Mouse (Mus musculus) intestine, postnatal 0 days (tissue): ENCODE measurements around the gene Usp50. TPM values are rescaled to one million over a fixed set of nuclear protein-coding genes. Genes with fewer than 3 reads are reported as not detected.

ENCODE experiments used
- ATAC-seq: fragments of 200-750 bp; cut with Nextera tagmentation; 2 replicates; pipeline ENCODE4 v1.8.0; 2017; ENCODE audit warnings: mild to moderate bottlenecking, moderate TSS enrichment, moderate library complexity
- H3K27ac ChIP-seq: fragments of 300-500 bp; sonication (generic); 2 replicates; pipeline ENCODE4 v1.5.1; 2014; ENCODE audit warnings: mild to moderate bottlenecking, low read depth, low read length, moderate library complexity
- H3K27me3 ChIP-seq: fragments of 300-500 bp; sonication (generic); replicated peaks from 2 replicates; pipeline ENCODE4 v1.6.1; 2014; ENCODE audit warnings: low read length, mixed read lengths; ENCODE audit not compliant: control insufficient read depth, insufficient read depth
- H3K36me3 ChIP-seq: fragments of 300-500 bp; sonication (generic); 2 replicates; pipeline ENCODE4 v1.6.1; 2014; ENCODE audit warnings: mild to moderate bottlenecking, moderate library complexity; ENCODE audit not compliant: control insufficient read depth, insufficient read depth
- H3K4me1 ChIP-seq: fragments of 300-500 bp; sonication (generic); replicated peaks from 2 replicates; pipeline ENCODE4 v1.6.1; 2014; ENCODE audit warnings: antibody characterized with exemption, low read length, mixed read lengths; ENCODE audit not compliant: control insufficient read depth, insufficient read depth
- H3K4me2 ChIP-seq: fragments of 300-500 bp; sonication (generic); replicated peaks from 2 replicates; pipeline ENCODE4 v1.6.1; 2014; ENCODE audit warnings: low read depth, mild to moderate bottlenecking, moderate library complexity
- H3K4me3 ChIP-seq: fragments of 300-500 bp; sonication (generic); 2 replicates; pipeline ENCODE4 v1.5.1; 2014; ENCODE audit warnings: low read depth, low read length
- H3K9ac ChIP-seq: fragments of 300-500 bp; sonication (generic); 2 replicates; pipeline ENCODE4 v1.6.1; 2014; ENCODE audit warnings: mild to moderate bottlenecking, low read depth, low read length
- H3K9me3 ChIP-seq: fragments of 300-500 bp; sonication (generic); 2 replicates; pipeline ENCODE4 v1.6.1; 2016; ENCODE audit warnings: mixed run types; ENCODE audit not compliant: control insufficient read depth
- CTCF ChIP-seq: sonication (generic); IDR thresholded peaks from 2 replicates; pipeline ENCODE4 v1.5.1; 2016; ENCODE audit warnings: low read depth, mild to moderate bottlenecking, control low read depth, antibody characterized with exemption, moderate library complexity
- WGBS: fragments of 180-500 bp; shearing (Covaris S2); extraction: QIAGEN DNeasy Blood & Tissue Kit; methylation state at CpG from one replicate; pipeline ENCODE4 v1.1.7; 2014; 5-methylcytosine and 5-hydroxymethylcytosine counted together
- polyA plus RNA-seq: library from polyadenylated mRNA; unstranded; fragments of >200 nt; fragmentation: Nextera tagmentation; extraction: Ambion mirVana; gene quantifications from 2 replicates; pipeline ENCODE4 v1.2.1, GENCODE M21; 2015

Usp50 gene
- polyA plus RNA-seq, 1 experiment from 2014 or later, result 2.0 TPM

DNA sequence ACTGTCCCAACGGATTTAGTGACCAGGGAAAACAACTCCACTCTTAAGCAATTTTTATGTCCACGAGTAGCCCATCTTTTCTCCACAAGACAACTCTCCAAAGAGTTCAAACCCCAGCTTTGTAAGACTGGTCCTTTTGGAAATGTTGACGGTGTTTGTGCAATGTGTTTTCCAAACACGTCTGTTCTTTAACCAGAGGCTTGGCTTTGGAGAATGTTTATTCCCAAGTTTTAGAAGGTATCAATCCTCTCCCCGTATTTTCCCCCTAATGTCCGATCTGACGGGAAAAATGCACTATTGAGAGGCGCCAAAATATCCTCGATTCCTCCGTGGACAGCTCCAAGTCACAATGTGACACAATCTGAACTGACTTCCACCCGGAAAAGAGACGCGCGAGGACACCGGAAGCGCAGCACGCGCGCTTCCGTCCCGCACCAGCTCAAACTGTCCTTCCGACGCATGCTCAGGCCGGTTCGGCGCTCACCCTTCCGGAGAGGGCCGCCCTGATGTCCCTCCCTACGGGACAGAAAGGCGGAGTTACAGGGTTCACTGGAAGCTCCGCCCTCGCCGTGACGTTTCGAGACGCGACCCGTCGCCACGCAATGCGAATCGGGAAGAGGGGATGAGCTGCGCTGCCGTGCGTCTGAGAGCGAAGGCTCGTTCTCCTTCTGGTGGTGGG is 76.4 kb downstream of the Usp50 start, which contains the start of gene Usp8:
Usp8 (plus strand) TSS at position 570 of the 679 bp plus-strand sequence.
- H3K36me3 ChIP-seq, result no peaks in the 10 kb centered on the region
- no peak for TF ChIP-seq CTCF
- WGBS, result 2% methylated on average over 47 of the region's 47 CpGs
- ATAC-seq, result peak; percentile 100
- H3K9me3 ChIP-seq, result no peaks in the 10 kb centered on the region
- peak within 1 kb of the TSS; percentile 70 for H3K27ac ChIP-seq
- H3K9ac ChIP-seq, result peak within 1 kb of the TSS; percentile 79
- H3K4me2 ChIP-seq, result peak within 1 kb of the TSS; percentile 66
- H3K27me3 ChIP-seq, result no peaks in the 10 kb centered on the region
- H3K4me1 ChIP-seq, result peaks cover 3% of the 10 kb centered on the region; the same call in 1 of the 2 replicates
- H3K4me3 ChIP-seq, result peak within 1 kb of the TSS; percentile 82

DNA sequence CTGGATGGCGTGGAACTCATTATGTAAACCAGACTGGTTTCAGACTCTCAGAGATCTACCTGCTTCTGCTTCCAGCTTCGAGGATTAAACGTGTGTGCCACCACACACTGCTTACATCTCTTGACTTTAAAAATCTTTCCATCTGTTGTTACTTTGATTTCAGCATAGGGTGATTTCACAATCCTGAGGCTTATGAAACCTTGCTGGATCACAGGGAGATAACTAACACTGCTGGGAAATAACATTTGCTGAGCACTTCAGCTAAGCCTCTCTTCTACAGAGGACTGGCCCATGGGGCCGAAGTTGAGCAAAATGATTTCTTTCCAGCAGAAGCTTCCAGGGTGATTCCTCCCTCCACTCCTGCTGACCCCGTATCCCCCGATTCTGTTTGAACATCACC is 88.0 kb downstream of the Usp50 start:
- Histone ChIP-seq H3K36me3 (no peaks in the 10 kb centered on the region), H3K4me1 (no peaks in the 10 kb centered on the region), H3K4me3 (no peak overlapping the region), H3K27me3 (no peaks in the 10 kb centered on the region), H3K9me3 (no peaks in the 10 kb centered on the region), H3K9ac (no peak overlapping the region), H3K4me2 (no peak overlapping the region), H3K27ac (no peak overlapping the region)
- ATAC-seq, result no peak
- 83% methylated on average over 6 of the region's 6 CpGs for WGBS
- no peak for TF ChIP-seq CTCF

DNA sequence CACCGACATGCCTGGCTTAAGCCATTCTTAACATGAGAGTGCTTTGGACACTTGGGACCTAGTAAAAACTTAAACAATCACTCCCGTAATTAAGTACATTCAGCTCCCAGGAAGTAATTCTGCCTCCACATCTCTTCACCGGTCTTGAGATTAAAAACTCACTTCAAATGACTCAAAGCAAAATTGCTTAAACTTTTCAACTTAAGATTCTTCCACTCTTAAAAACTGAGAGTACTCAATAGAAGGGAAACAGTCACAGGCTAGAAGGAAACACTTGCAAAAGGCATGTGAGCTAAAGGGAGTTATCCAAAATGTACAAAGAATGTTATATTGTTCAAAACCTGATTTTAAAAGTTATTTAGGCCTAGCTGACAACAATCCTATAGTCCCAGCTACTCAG is 92.0 kb downstream of the Usp50 start:
- Histone ChIP-seq H3K4me2 (no peak overlapping the region), H3K27me3 (no peaks in the 10 kb centered on the region), H3K4me3 (no peak overlapping the region), H3K27ac (no peak overlapping the region), H3K9me3 (no peaks in the 10 kb centered on the region), H3K9ac (no peak overlapping the region), H3K36me3 (no peaks in the 10 kb centered on the region), H3K4me1 (no peaks in the 10 kb centered on the region)
- 79% methylated on average over 3 of the region's 3 CpGs for WGBS
- TF ChIP-seq CTCF, result no peak
- ATAC-seq, result no peak

DNA sequence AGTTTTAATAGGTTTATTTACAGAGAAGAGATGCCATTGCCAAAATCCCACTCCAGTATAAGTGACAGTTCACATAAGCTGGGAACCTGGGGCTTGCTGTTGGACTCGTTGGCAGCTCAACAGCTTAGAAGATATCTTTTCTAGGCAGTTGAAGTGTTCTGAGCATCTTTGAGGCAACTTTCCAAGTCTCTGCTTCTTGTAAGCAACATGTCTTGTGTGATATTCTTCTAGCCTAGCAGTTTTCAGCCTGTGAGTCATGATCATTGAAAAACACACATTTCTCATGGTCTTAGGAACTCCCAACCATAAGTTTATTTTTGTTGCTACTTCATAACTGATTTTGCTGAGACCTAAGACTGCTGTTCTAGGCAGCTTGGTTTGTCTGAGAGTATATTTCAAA is 100.3 kb downstream of the Usp50 start:
- TF ChIP-seq CTCF, result no peak
- no peaks in the 10 kb centered on the region for H3K4me1 ChIP-seq
- H3K9me3 ChIP-seq, result no peaks in the 10 kb centered on the region
- H3K27ac ChIP-seq, result no peak overlapping the region
- H3K4me2 ChIP-seq, result no peak overlapping the region
- ATAC-seq, result no peak
- no peak overlapping the region for H3K4me3 ChIP-seq
- H3K27me3 ChIP-seq, result no peaks in the 10 kb centered on the region
- WGBS, result 77% methylated on average over 1 of the region's 1 CpGs
- H3K36me3 ChIP-seq, result no peaks in the 10 kb centered on the region
- H3K9ac ChIP-seq, result no peak overlapping the region

DNA sequence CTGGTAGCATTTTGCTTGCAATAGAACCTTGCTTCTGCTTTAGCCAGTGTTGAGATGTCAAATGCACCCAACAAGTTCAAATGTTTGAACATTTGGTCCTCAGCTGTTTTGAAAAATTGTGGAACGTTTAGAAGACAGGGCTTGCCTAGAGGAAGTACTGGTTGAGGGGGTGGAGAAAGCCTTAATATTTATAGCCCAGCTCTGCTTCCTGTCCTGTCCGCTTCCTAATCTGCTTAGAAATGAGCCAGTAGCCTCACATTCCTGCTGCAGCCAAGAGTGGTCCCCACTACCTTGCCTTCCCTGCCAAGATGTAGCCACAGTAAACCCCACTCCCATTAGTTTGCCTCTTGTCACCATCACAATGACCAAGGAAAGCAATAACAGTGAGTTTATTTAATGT is 100.9 kb downstream of the Usp50 start:
- TF ChIP-seq CTCF, result no peak
- no peak overlapping the region for H3K9ac ChIP-seq
- H3K4me3 ChIP-seq, result no peak overlapping the region
- no peaks in the 10 kb centered on the region for H3K36me3 ChIP-seq
- no peak for ATAC-seq
- WGBS, result 57% methylated on average over 2 of the region's 2 CpGs
- no peaks in the 10 kb centered on the region for H3K9me3 ChIP-seq
- H3K4me1 ChIP-seq, result no peaks in the 10 kb centered on the region
- no peaks in the 10 kb centered on the region for H3K27me3 ChIP-seq
- H3K4me2 ChIP-seq, result no peak overlapping the region
- H3K27ac ChIP-seq, result 0 out of 2 replicates have a peak overlapping the region, but pooled peaks have one; percentile 17

DNA sequence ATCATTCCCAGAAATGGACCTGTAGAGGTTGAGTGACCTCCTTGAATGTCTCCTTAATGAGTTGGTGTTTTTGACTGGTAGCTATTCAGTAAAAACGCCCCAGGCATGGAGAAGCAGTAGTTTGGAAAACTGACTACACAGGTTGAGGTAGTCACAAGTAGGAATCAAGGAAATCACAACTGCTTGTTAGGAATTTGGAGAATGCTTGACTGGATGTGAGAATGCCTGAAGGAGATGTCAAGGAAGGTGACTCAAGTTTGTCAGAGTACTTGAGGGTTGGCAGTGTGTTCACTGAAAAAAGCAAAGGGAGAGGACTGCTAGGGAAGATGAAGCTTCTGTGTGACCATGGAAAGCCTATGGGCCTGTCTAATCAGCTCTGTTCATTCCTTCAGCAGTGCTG is 105.9 kb downstream of the Usp50 start:
- no peak for TF ChIP-seq CTCF
- no peak overlapping the region for H3K9ac ChIP-seq
- H3K4me3 ChIP-seq, result no peak overlapping the region
- H3K27ac ChIP-seq, result no peak overlapping the region
- no peaks in the 10 kb centered on the region for H3K36me3 ChIP-seq
- H3K27me3 ChIP-seq, result no peaks in the 10 kb centered on the region
- no peak overlapping the region for H3K4me2 ChIP-seq
- ATAC-seq, result no peak
- no peaks in the 10 kb centered on the region for H3K9me3 ChIP-seq
- peaks cover 7% of the 10 kb centered on the region for H3K4me1 ChIP-seq
- 90% methylated on average over 1 of the region's 1 CpGs for WGBS
